Mouse (Mus musculus) right cerebral cortex, postnatal 10 days (tissue): ENCODE measurements around the gene Fam107b.
A peak's percentile ranks its signal among the peaks of the same experiment; 100 is the strongest.
"Not testable (repeated sequence)": the region's sequence is repeated elsewhere in the genome, so short reads cannot be mapped to it uniquely, and the experiment has no call there.

Experiments used
- DNase-seq, 2 experiments: peaks; one replicate each; pipeline ENCODE4 v3.0.0; 2021; ENCODE audit warnings: low spot score in 2 of 2

Gene Fam107b

GRCm38 (mm10) chr2:3712369-3713042, 142.2 kb downstream of the Fam107b start:
- no peak for DNase-seq

GRCm38 (mm10) chr2:3713212-3713681, 143.0 kb downstream of the Fam107b start:
- peak; percentile 90 to 94 for DNase-seq

GRCm38 (mm10) chr2:3713682-3714361, 143.5 kb downstream of the Fam107b start:
- DNase-seq: peak in 1 of 2 experiments; percentile 33

- no peak for DNase-seq
Measured at GRCm38 (mm10) chr2:3714511-3714910, 144.2 kb downstream of the Fam107b start.

GRCm38 (mm10) chr2:3715424-3715823, 145.1 kb downstream of the Fam107b start:
- DNase-seq: no peak

GRCm38 (mm10) chr2:3717268-3717667, 147.0 kb downstream of the Fam107b start:
- no peak for DNase-seq

GRCm38 (mm10) chr2:3717847-3718246, 147.6 kb downstream of the Fam107b start:
- no peak for DNase-seq

GRCm38 (mm10) chr2:3719436-3720121, 149.3 kb downstream of the Fam107b start:
- DNase-seq: not testable (repeated sequence)

- no peak for DNase-seq
Measured at GRCm38 (mm10) chr2:3721107-3721506, 150.8 kb downstream of the Fam107b start.

GRCm38 (mm10) chr2:3721974-3722373, 151.7 kb downstream of the Fam107b start:
- no peak for DNase-seq

- no peak for DNase-seq
Measured at GRCm38 (mm10) chr2:3723391-3724106, 153.3 kb downstream of the Fam107b start.

- no peak for DNase-seq
Measured at GRCm38 (mm10) chr2:3726501-3727078, 156.3 kb downstream of the Fam107b start.

GRCm38 (mm10) chr2:3727225-3727930, 157.1 kb downstream of the Fam107b start:
- peak in 1 of 2 experiments; percentile 16 for DNase-seq

GRCm38 (mm10) chr2:3728090-3728489, 157.8 kb downstream of the Fam107b start:
- DNase-seq: peak in 1 of 2 experiments; percentile 8

- DNase-seq: peak in 1 of 2 experiments; percentile 5
Measured at GRCm38 (mm10) chr2:3729586-3729985, 159.3 kb downstream of the Fam107b start.

GRCm38 (mm10) chr2:3730744-3731143, 160.5 kb downstream of the Fam107b start:
- no peak for DNase-seq

GRCm38 (mm10) chr2:3731316-3732015, 161.2 kb downstream of the Fam107b start:
- DNase-seq: peak; percentile 78 to 82

GRCm38 (mm10) chr2:3737917-3738694, 167.8 kb downstream of the Fam107b start:
- DNase-seq: no peak

GRCm38 (mm10) chr2:3738734-3739133, 168.4 kb downstream of the Fam107b start:
- no peak for DNase-seq
